ENCODE assay signal across 8 mouse cellular contexts in genomic region chr12:75735246-75736200, GRCm38 (mm10). TPM values are rescaled to one million over a fixed set of nuclear protein-coding genes. Genes with fewer than 3 reads are reported as not detected.
A peak's percentile ranks its signal among the peaks of the same experiment; 100 is the strongest.
DNase-seq lines count a peak whose midpoint lies in the region; ATAC-seq and TF ChIP-seq lines count a peak whose summit lies in the region.

TSS of gene Sgpp1 (minus strand) at chr12:75735729.

- H3K27me3 ChIP-seq in ES-Bruce4 (ENCODE audit: control insufficient read depth, insufficient read depth, low read length, poor library complexity, severe bottlenecking) = peaks cover 1% of the 10 kb centered on the region
- H3K27me3 ChIP-seq in forebrain, embryonic 15.5 days = no peaks in the 10 kb centered on the region
- no peaks in the 10 kb centered on the region for H3K27me3 ChIP-seq in liver, embryonic 16.5 days (ENCODE audit: control insufficient read depth, insufficient read depth, low read depth, low read length)
- H3K27me3 ChIP-seq in neural tube, embryonic 13.5 days = peaks cover 55% of the 10 kb centered on the region

- H3K9me3 ChIP-seq in ES-Bruce4 (replicated peaks; ENCODE audit: control insufficient read depth, insufficient read depth, low read length, poor library complexity, severe bottlenecking) = no peaks in the 10 kb centered on the region
- H3K9me3 ChIP-seq in forebrain, embryonic 15.5 days = no peaks in the 10 kb centered on the region
- H3K9me3 ChIP-seq in liver, embryonic 16.5 days (replicated peaks; ENCODE audit: control insufficient read depth, low read length) = no peaks in the 10 kb centered on the region
- no peaks in the 10 kb centered on the region for H3K9me3 ChIP-seq in neural tube, embryonic 13.5 days

- TF ChIP-seq EP300 in ES-Bruce4 (IDR thresholded peaks at IDR 0.05; ENCODE audit: insufficient read depth, low read depth, low read length) = no peak

- DNase-seq in cerebellum, adult 11-12 months = peak; percentile 85
- DNase-seq in heart, postnatal 14 days = peak; percentile 87 to 90
- peak; percentile 52 for DNase-seq in large intestine, adult 2 months (ENCODE audit: low read depth, low spot score)
- DNase-seq in telencephalon, adult 2 months (ENCODE audit: low read depth, low spot score) = peak; percentile 50

- H3K27ac ChIP-seq in ES-Bruce4 (ENCODE audit: insufficient read depth, low read length) = no peak within 1 kb of the TSS
- peak within 1 kb of the TSS; percentile 78 for H3K27ac ChIP-seq in forebrain, embryonic 15.5 days (replicated peaks)
- peak within 1 kb of the TSS; percentile 87 for H3K27ac ChIP-seq in liver, embryonic 16.5 days (ENCODE audit: low read length)
- H3K27ac ChIP-seq in neural tube, embryonic 13.5 days (replicated peaks) = peak within 1 kb of the TSS; percentile 86

- no peak for TF ChIP-seq POLR2A in ES-Bruce4 (IDR thresholded peaks at IDR 0.05; ENCODE audit: insufficient read depth, low read length)

- under 1% methylated on average over 104 of the region's 105 CpGs for WGBS in forebrain, embryonic 15.5 days
- WGBS in large intestine, adult 2 months = 1% methylated on average over 105 of the region's 105 CpGs
- WGBS in liver, embryonic 16.5 days (ENCODE audit: insufficient replicate concordance) = under 1% methylated on average over 94 of the region's 105 CpGs
- under 1% methylated on average over 83 of the region's 105 CpGs for whole genome bisulfite sequencing in neural tube, embryonic 13.5 days

- H3K4me3 ChIP-seq in ES-Bruce4 (ENCODE audit: low read depth, low read length) = peak within 1 kb of the TSS; percentile 89
- H3K4me3 ChIP-seq in forebrain, embryonic 15.5 days = peak within 1 kb of the TSS; percentile 94
- peak within 1 kb of the TSS; percentile 89 for H3K4me3 ChIP-seq in liver, embryonic 16.5 days (ENCODE audit: low read depth, low read length)
- peak within 1 kb of the TSS; percentile 82 for H3K4me3 ChIP-seq in neural tube, embryonic 13.5 days

- H3K4me1 ChIP-seq in ES-Bruce4 (ENCODE audit: control insufficient read depth, insufficient read depth, low read length) = peaks cover 1% of the 10 kb centered on the region
- H3K4me1 ChIP-seq in forebrain, embryonic 15.5 days = peaks cover 30% of the 10 kb centered on the region
- H3K4me1 ChIP-seq in liver, embryonic 16.5 days (ENCODE audit: control insufficient read depth, low read depth, low read length) = peaks cover 18% of the 10 kb centered on the region
- peaks cover 24% of the 10 kb centered on the region for H3K4me1 ChIP-seq in neural tube, embryonic 13.5 days (replicated peaks)

- no peaks in the 10 kb centered on the region for H3K36me3 ChIP-seq in ES-Bruce4 (ENCODE audit: control insufficient read depth, insufficient read depth, low read length, poor library complexity, severe bottlenecking)
- no peaks in the 10 kb centered on the region for H3K36me3 ChIP-seq in forebrain, embryonic 15.5 days
- no peaks in the 10 kb centered on the region for H3K36me3 ChIP-seq in liver, embryonic 16.5 days (ENCODE audit: control insufficient read depth, insufficient read depth)
- H3K36me3 ChIP-seq in neural tube, embryonic 13.5 days = no peaks in the 10 kb centered on the region

- peak; percentile 97 for ATAC-seq in forebrain, embryonic 15.5 days (replicated peaks)
- peak; percentile 94 for ATAC-seq in liver, embryonic 16.5 days (ENCODE audit: low read depth)
- peak; percentile 97 for ATAC-seq in neural tube, embryonic 13.5 days (ENCODE audit: low read depth)

- H3K4me2 ChIP-seq in forebrain, embryonic 15.5 days (replicated peaks) = peak within 1 kb of the TSS; percentile 91
- peak within 1 kb of the TSS; percentile 92 for H3K4me2 ChIP-seq in liver, embryonic 16.5 days (ENCODE audit: low read depth, low read length)
- H3K4me2 ChIP-seq in neural tube, embryonic 13.5 days = peak within 1 kb of the TSS; percentile 97

- no peak for TF ChIP-seq CTCF in ES-Bruce4 (IDR thresholded peaks at IDR 0.05; ENCODE audit: low read depth, low read length)

- intact Hi-C loops in heart, postnatal 14 days (cut with DNase I) = no loop called here

- H3K9ac ChIP-seq in ES-Bruce4 (ENCODE audit: low read depth, poor library complexity, severe bottlenecking) = peak within 1 kb of the TSS; percentile 91
- H3K9ac ChIP-seq in forebrain, embryonic 15.5 days (replicated peaks) = peak within 1 kb of the TSS; percentile 94
- H3K9ac ChIP-seq in liver, embryonic 16.5 days (ENCODE audit: low read depth, low read length) = peak within 1 kb of the TSS; percentile 91
- peak within 1 kb of the TSS; percentile 92 for H3K9ac ChIP-seq in neural tube, embryonic 13.5 days

RNA-seq across cellular contexts. Expression of gene Sgpp1, which starts in this region (rescaled TPM):
- 11.8 and 13.7 TPM in 2 replicates for polyA plus RNA-seq in ES-Bruce4 (2011; ENCODE audit: insufficient read depth, insufficient read length, low read depth, missing spikeins)
- polyA plus RNA-seq in forebrain, embryonic 15.5 days (2015; fragmentation: Nextera tagmentation; extraction: Ambion mirVana) = 14.8 and 15.8 TPM in 2 replicates
- 10 to 100 TPM; 17.9 TPM for total RNA-seq in heart, postnatal 14 days (2021)
- 20.7 and 25.7 TPM in 2 replicates for polyA plus RNA-seq in large intestine, adult 2 months (2012; rRNA removed)
- 10.9 and 11.5 TPM in 2 replicates for polyA plus RNA-seq in liver, embryonic 16.5 days (2015; fragmentation: Nextera tagmentation; extraction: Ambion mirVana)
- 8.0 and 8.6 TPM in 2 replicates for polyA plus RNA-seq in neural tube, embryonic 13.5 days (2015; fragmentation: Nextera tagmentation; extraction: Ambion mirVana)
